Mouse (Mus musculus) lung, postnatal 0 days (tissue): ENCODE measurements at regions not wholly inside any gene's neighbourhood (a gene's known extent, or its start where the extent isn't known, plus 50 kb on each side); places are given as distances from the start of the nearest gene placed in this dataset.

ENCODE experiments used
- CTCF ChIP-seq: IDR thresholded peaks from 2 replicates; pipeline ENCODE4 v1.5.1; 2016; ENCODE audit warnings: antibody characterized with exemption, mild to moderate bottlenecking
- EP300 ChIP-seq: IDR thresholded peaks from 2 replicates; pipeline ENCODE4 v1.6.1; 2016; ENCODE audit warnings: antibody characterized with exemption, mild to moderate bottlenecking, control low read depth

- TF ChIP-seq CTCF, result no peak
- TF ChIP-seq EP300, result no peak
Measured at GRCm38 (mm10) chr15:7005142-7005541, 85.3 kb upstream of the Lifr start.
